Mouse (Mus musculus) myocyte (in vitro differentiated cells): ENCODE measurements at regions not wholly inside any gene's neighbourhood (a gene's known extent, or its start where the extent isn't known, plus 50 kb on each side); places are given as distances from the start of the nearest gene placed in this dataset.

Experiments used
- H3K27me3 ChIP-seq: one replicate; pipeline ENCODE4 v1.6.1; 2011; ENCODE audit not compliant: control insufficient read depth, insufficient read depth, insufficient read length
- H3K36me3 ChIP-seq: one replicate; pipeline ENCODE4 v1.6.1; 2011; ENCODE audit not compliant: control insufficient read depth, insufficient read depth
- H3K4me2 ChIP-seq: one replicate; pipeline ENCODE4 v1.6.1; 2011; ENCODE audit warnings: low read depth, control low read depth
- H3K4me3 ChIP-seq: one replicate; pipeline ENCODE4 v1.5.1; 2011; ENCODE audit warnings: mild to moderate bottlenecking, control low read depth, moderate library complexity
- H3K79me2 ChIP-seq: one replicate; pipeline ENCODE4 v1.6.1; 2011; ENCODE audit not compliant: control insufficient read depth, insufficient read depth
- H3ac ChIP-seq: one replicate; pipeline ENCODE4 v1.6.1; 2011; ENCODE audit not compliant: control insufficient read depth, insufficient read length
- CEBPB ChIP-seq: IDR thresholded peaks from 2 replicates; pipeline ENCODE4 v1.6.1; 2011; ENCODE audit warnings: mild to moderate bottlenecking, moderate library complexity; ENCODE audit not compliant: poor library complexity, insufficient read depth, severe bottlenecking
- E2F4 ChIP-seq: IDR thresholded peaks from one replicate; pipeline ENCODE4 v1.6.1; 2011; ENCODE audit warnings: mild to moderate bottlenecking, control low read depth, moderate library complexity; ENCODE audit not compliant: insufficient read depth
- MAX ChIP-seq: IDR thresholded peaks from one replicate; pipeline ENCODE4 v1.6.1; 2011; ENCODE audit warnings: low read depth, mild to moderate bottlenecking, control low read depth
- MYOD1 ChIP-seq, 3 experiments: IDR thresholded peaks; one replicate each; pipeline ENCODE4 v1.6.1; 2011; ENCODE audit warnings: control low read depth in 2 of 3, low read depth in 2 of 3, mild to moderate bottlenecking in 2 of 3, moderate library complexity in 1 of 3; ENCODE audit not compliant: insufficient read length in 2 of 3, control insufficient read depth in 1 of 3
- MYOG ChIP-seq, 3 experiments: IDR thresholded peaks; one replicate each; pipeline ENCODE4 v1.6.1; 2011; ENCODE audit warnings: control low read depth in 2 of 3, low read depth in 2 of 3, mild to moderate bottlenecking in 2 of 3; ENCODE audit not compliant: insufficient read length in 2 of 3, control insufficient read depth in 1 of 3, insufficient read depth in 1 of 3
- POLR2A ChIP-seq: IDR thresholded peaks from one replicate; pipeline ENCODE4 v1.6.1; 2011; ENCODE audit warnings: low read depth, mild to moderate bottlenecking, control low read depth, moderate library complexity; ENCODE audit not compliant: insufficient read length
- POLR2AphosphoS2 ChIP-seq: IDR thresholded peaks from one replicate; pipeline ENCODE4 v1.6.1; 2011; ENCODE audit warnings: low read depth, control low read depth; ENCODE audit not compliant: insufficient read length
- REST ChIP-seq: IDR thresholded peaks from one replicate; pipeline ENCODE4 v1.6.1; 2011; ENCODE audit warnings: mild to moderate bottlenecking, control low read depth, moderate library complexity; ENCODE audit not compliant: insufficient read depth, insufficient read length
- SRF ChIP-seq: IDR thresholded peaks from one replicate; pipeline ENCODE4 v1.6.1; 2011; ENCODE audit warnings: low read depth; ENCODE audit not compliant: control insufficient read depth, insufficient read length
- TCF12 ChIP-seq: IDR thresholded peaks from one replicate; pipeline ENCODE4 v1.6.1; 2011; ENCODE audit warnings: mild to moderate bottlenecking, control low read depth; ENCODE audit not compliant: poor library complexity, insufficient read depth, severe bottlenecking
- TCF3 ChIP-seq: IDR thresholded peaks from one replicate; pipeline ENCODE4 v1.6.1; 2011; ENCODE audit warnings: low read depth, control low read depth; ENCODE audit not compliant: insufficient read length
- USF1 ChIP-seq: IDR thresholded peaks from one replicate; pipeline ENCODE4 v1.6.1; 2011; ENCODE audit warnings: low read depth, mild to moderate bottlenecking, control low read depth, moderate library complexity

GRCm38 (mm10) chr15:85652431-85652830 is 70.2 kb upstream of the Wnt7b start:
- no peaks in the 10 kb centered on the region for H3K36me3 ChIP-seq
- H3K27me3 ChIP-seq, result no peaks in the 10 kb centered on the region
- no peak overlapping the region for H3ac ChIP-seq
- peaks cover 33% of the 10 kb centered on the region for H3K79me2 ChIP-seq
- peak overlapping the region; percentile 30 for H3K4me3 ChIP-seq
- TF ChIP-seq USF1, result no peak
- no peak for TF ChIP-seq POLR2A
- TF ChIP-seq E2F4, result no peak
- TF ChIP-seq TCF12, result no peak
- TF ChIP-seq MYOD1 (IDR thresholded peaks at IDR 0.05; ENCODE audit: control insufficient read depth in 1 of 3, insufficient read length in 2 of 3, low read depth in 2 of 3), result no peak
- no peak for TF ChIP-seq CEBPB
- no peak for TF ChIP-seq MYOG (IDR thresholded peaks at IDR 0.05; ENCODE audit: control insufficient read depth in 1 of 3, insufficient read depth in 1 of 3, insufficient read length in 2 of 3, low read depth in 2 of 3)
- no peak for TF ChIP-seq TCF3
- no peak for TF ChIP-seq MAX
- H3K4me2 ChIP-seq, result peak overlapping the region; percentile 91

GRCm38 (mm10) chr15:85652871-85653337 is 70.6 kb upstream of the Wnt7b start:
- Histone ChIP-seq H3K4me2 (peak overlapping the region; percentile 91), H3ac (peak overlapping the region; percentile 36), H3K4me3 (peak overlapping the region; percentile 30), H3K79me2 (peaks cover 37% of the 10 kb centered on the region), H3K36me3 (no peaks in the 10 kb centered on the region), H3K27me3 (no peaks in the 10 kb centered on the region)
- no peak for TF ChIP-seq CEBPB
- no peak for TF ChIP-seq MAX
- no peak for TF ChIP-seq MYOG (IDR thresholded peaks at IDR 0.05; ENCODE audit: control insufficient read depth in 1 of 3, insufficient read depth in 1 of 3, insufficient read length in 2 of 3, low read depth in 2 of 3)
- no peak for TF ChIP-seq USF1
- TF ChIP-seq MYOD1 (IDR thresholded peaks at IDR 0.05; ENCODE audit: control insufficient read depth in 1 of 3, insufficient read length in 2 of 3, low read depth in 2 of 3), result no peak
- no peak for TF ChIP-seq POLR2A
- no peak for TF ChIP-seq E2F4
- no peak for TF ChIP-seq TCF3
- TF ChIP-seq SRF, result no peak
- TF ChIP-seq TCF12, result no peak
- TF ChIP-seq REST, result no peak
- TF ChIP-seq POLR2AphosphoS2, result no peak

- Histone ChIP-seq H3K36me3 (no peaks in the 10 kb centered on the region), H3ac (peak overlapping the region; percentile 36), H3K4me3 (peak overlapping the region; percentile 30), H3K27me3 (no peaks in the 10 kb centered on the region), H3K4me2 (peak overlapping the region; percentile 91), H3K79me2 (peaks cover 46% of the 10 kb centered on the region)
- TF ChIP-seq POLR2A (peak; percentile 83), USF1 (no peak), TCF12 (peak; percentile 11), MYOD1 (IDR thresholded peaks at IDR 0.05; ENCODE audit: control insufficient read depth in 1 of 3, insufficient read length in 2 of 3, low read depth in 2 of 3) (peak in 1 of 3 experiments; percentile 44), POLR2AphosphoS2 (peak; percentile 95), REST (no peak), MYOG (IDR thresholded peaks at IDR 0.05; ENCODE audit: control insufficient read depth in 1 of 3, insufficient read depth in 1 of 3, insufficient read length in 2 of 3, low read depth in 2 of 3) (peak in 2 of 3 experiments; percentile 21 to 43)
These were observed 71.4 kb upstream of the Wnt7b start for GRCm38 (mm10) chr15:85653421-85654401.

- peak overlapping the region; percentile 91 for H3K4me2 ChIP-seq
- peaks cover 56% of the 10 kb centered on the region for H3K79me2 ChIP-seq
- no peaks in the 10 kb centered on the region for H3K27me3 ChIP-seq
- peak overlapping the region; percentile 36 for H3ac ChIP-seq
- peak overlapping the region; percentile 30 for H3K4me3 ChIP-seq
- H3K36me3 ChIP-seq, result no peaks in the 10 kb centered on the region
- TF ChIP-seq E2F4, result no peak
- no peak for TF ChIP-seq USF1
- peak; percentile 54 for TF ChIP-seq POLR2A
- TF ChIP-seq TCF12, result no peak
- TF ChIP-seq POLR2AphosphoS2, result peak; percentile 63
- TF ChIP-seq CEBPB, result no peak
These were observed 72.5 kb upstream of the Wnt7b start for GRCm38 (mm10) chr15:85654791-85655190.
